Mouse (Mus musculus) forebrain, embryonic 13.5 days (tissue): ENCODE data around the gene Tenm3. TPM values are rescaled to one million over a fixed set of nuclear protein-coding genes. Genes with fewer than 3 reads are reported as not detected.
"Not testable (repeated sequence)": the region's sequence is repeated elsewhere in the genome, so short reads cannot be mapped to it uniquely, and the experiment has no call there.

Source experiments
- ATAC-seq: fragments of 200-750 bp; cut with Nextera tagmentation; 2 replicates; pipeline ENCODE4 v1.8.0; 2017
- H3K27ac ChIP-seq: fragments of 300-500 bp; sonication (generic); 2 replicates; pipeline ENCODE4 v1.5.1; 2015; ENCODE audit warnings: inconsistent platforms, mild to moderate bottlenecking, moderate library complexity
- H3K27me3 ChIP-seq: fragments of 300-500 bp; sonication (generic); 2 replicates; pipeline ENCODE4 v1.6.1; 2015; ENCODE audit warnings: mild to moderate bottlenecking, inconsistent platforms
- H3K36me3 ChIP-seq: fragments of 300-500 bp; sonication (generic); 2 replicates; pipeline ENCODE4 v1.6.1; 2015; ENCODE audit warnings: mild to moderate bottlenecking, inconsistent platforms; ENCODE audit not compliant: poor library complexity, severe bottlenecking
- H3K4me1 ChIP-seq: fragments of 300-500 bp; sonication (generic); 2 replicates; pipeline ENCODE4 v1.6.1; 2015; ENCODE audit warnings: inconsistent platforms
- H3K4me2 ChIP-seq: fragments of 300-500 bp; sonication (generic); 2 replicates; pipeline ENCODE4 v1.6.1; 2015; ENCODE audit warnings: inconsistent platforms, mild to moderate bottlenecking, moderate library complexity
- H3K4me3 ChIP-seq: fragments of 300-500 bp; sonication (generic); 2 replicates; pipeline ENCODE4 v1.5.1; 2015; ENCODE audit warnings: mild to moderate bottlenecking, inconsistent platforms
- H3K9ac ChIP-seq: fragments of 300-500 bp; sonication (generic); 2 replicates; pipeline ENCODE4 v1.6.1; 2015; ENCODE audit warnings: mild to moderate bottlenecking, inconsistent platforms
- H3K9me3 ChIP-seq: fragments of 300-500 bp; sonication (generic); replicated peaks from 2 replicates; pipeline ENCODE4 v1.6.1; 2016; ENCODE audit warnings: inconsistent platforms
- WGBS: fragments of 180-500 bp; shearing (Covaris S2); methylation state at CpG from one replicate; pipeline ENCODE4 v1.1.7; 2015; 5-methylcytosine and 5-hydroxymethylcytosine counted together
- polyA plus RNA-seq: library from polyadenylated mRNA; unstranded; fragments of >200 nt; fragmentation: Nextera tagmentation; extraction: Ambion mirVana; gene quantifications from 2 replicates; pipeline ENCODE4 v1.2.1, GENCODE M21; 2015

The Tenm3 gene
- polyA plus RNA-seq, 1 experiment from 2014 or later = 20.6 TPM

- ATAC-seq = no peak
- H3K36me3 ChIP-seq = no peaks in the 10 kb centered on the region
- no peak overlapping the region for H3K4me3 ChIP-seq
- 64% methylated on average over 9 of the region's 9 CpGs for WGBS
- no peaks in the 10 kb centered on the region for H3K27me3 ChIP-seq
- 0 out of 2 replicates have a peak, but pooled peaks cover 5% of the 10 kb centered on the region for H3K4me1 ChIP-seq
- H3K27ac ChIP-seq = no peak overlapping the region
- no peak overlapping the region for H3K4me2 ChIP-seq
- H3K9me3 ChIP-seq = no peaks in the 10 kb centered on the region
- H3K9ac ChIP-seq = no peak overlapping the region
These were observed 640.1 kb downstream of the Tenm3 start for GRCm38 (mm10) chr8:48203611-48204010.

GRCm38 (mm10) chr8:48203161-48203560 lies 640.6 kb downstream of the Tenm3 start:
- no peak for ATAC-seq
- no peaks in the 10 kb centered on the region for H3K36me3 ChIP-seq
- 53% methylated on average over 6 of the region's 6 CpGs for WGBS

GRCm38 (mm10) chr8:48202632-48203031 lies 641.1 kb downstream of the Tenm3 start:
- WGBS = 46% methylated on average over 3 of the region's 3 CpGs
- Histone ChIP-seq H3K4me2 (no peak overlapping the region), H3K4me1 (0 out of 2 replicates have a peak, but pooled peaks cover 5% of the 10 kb centered on the region), H3K9me3 (peaks cover 6% of the 10 kb centered on the region), H3K4me3 (no peak overlapping the region), H3K27ac (no peak overlapping the region), H3K27me3 (no peaks in the 10 kb centered on the region), H3K9ac (no peak overlapping the region), H3K36me3 (no peaks in the 10 kb centered on the region)
- ATAC-seq = no peak

More at GRCm38 (mm10) chr8:48203161-48203560, 640.6 kb downstream of the Tenm3 start:
- Histone ChIP-seq H3K4me3 (no peak overlapping the region), H3K27ac (no peak overlapping the region), H3K9me3 (peaks cover 3% of the 10 kb centered on the region), H3K4me2 (no peak overlapping the region), H3K9ac (no peak overlapping the region), H3K27me3 (no peaks in the 10 kb centered on the region), H3K4me1 (0 out of 2 replicates have a peak, but pooled peaks cover 5% of the 10 kb centered on the region)

DNA sequence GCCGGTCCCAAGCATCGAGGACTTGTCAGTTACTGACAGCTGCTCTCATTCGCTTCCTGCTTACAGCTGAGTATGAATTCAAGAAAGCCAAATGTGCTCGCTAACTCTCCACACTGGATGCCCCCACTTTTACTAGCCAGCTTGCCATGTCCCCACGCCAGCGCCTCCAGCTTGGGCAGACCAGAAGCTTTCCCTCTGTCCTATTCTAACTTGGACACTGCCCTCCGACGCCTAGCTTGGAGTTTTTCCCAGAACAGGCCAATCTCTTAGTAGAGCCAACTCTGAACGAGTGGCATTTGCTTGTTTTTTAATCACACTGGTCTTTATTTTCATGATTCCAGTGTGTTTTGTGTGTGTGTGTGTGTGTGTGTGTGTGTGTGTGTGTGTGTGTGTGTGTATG lies 644.6 kb downstream of the Tenm3 start:
- H3K36me3 ChIP-seq = no peaks in the 10 kb centered on the region
- H3K27ac ChIP-seq = no peak overlapping the region
- no peak overlapping the region for H3K4me2 ChIP-seq
- WGBS = 95% methylated on average over 9 of the region's 9 CpGs
- 0 out of 2 replicates have a peak, but pooled peaks cover 2% of the 10 kb centered on the region for H3K4me1 ChIP-seq
- H3K4me3 ChIP-seq = no peak overlapping the region
- H3K27me3 ChIP-seq = no peaks in the 10 kb centered on the region
- ATAC-seq = no peak
- H3K9ac ChIP-seq = no peak overlapping the region
- H3K9me3 ChIP-seq = peaks cover 6% of the 10 kb centered on the region

- 98% methylated on average over 9 of the region's 9 CpGs for WGBS
- Histone ChIP-seq H3K27ac (no peak overlapping the region), H3K27me3 (no peaks in the 10 kb centered on the region), H3K4me3 (no peak overlapping the region), H3K36me3 (no peaks in the 10 kb centered on the region), H3K4me2 (no peak overlapping the region), H3K4me1 (no peaks in the 10 kb centered on the region), H3K9ac (no peak overlapping the region), H3K9me3 (peaks cover 6% of the 10 kb centered on the region)
- no peak for ATAC-seq
These were observed 647.8 kb downstream of the Tenm3 start for GRCm38 (mm10) chr8:48195971-48196370.

GRCm38 (mm10) chr8:48188586-48188985 lies 655.2 kb downstream of the Tenm3 start:
- H3K36me3 ChIP-seq = no peaks in the 10 kb centered on the region
- no peak for ATAC-seq
- H3K4me3 ChIP-seq = no peak overlapping the region
- H3K9ac ChIP-seq = no peak overlapping the region
- no peaks in the 10 kb centered on the region for H3K4me1 ChIP-seq
- WGBS = 95% methylated on average over 12 of the region's 12 CpGs
- H3K4me2 ChIP-seq = no peak overlapping the region
- H3K9me3 ChIP-seq = 0 out of 2 replicates have a peak, but pooled peaks cover 5% of the 10 kb centered on the region
- no peak overlapping the region for H3K27ac ChIP-seq
- no peaks in the 10 kb centered on the region for H3K27me3 ChIP-seq

GRCm38 (mm10) chr8:48183758-48184157 lies 660.0 kb downstream of the Tenm3 start:
- H3K27me3 ChIP-seq = no peaks in the 10 kb centered on the region
- no peak overlapping the region for H3K4me3 ChIP-seq
- ATAC-seq = no peak
- peaks cover 8% of the 10 kb centered on the region for H3K4me1 ChIP-seq
- H3K9me3 ChIP-seq = peaks cover 16% of the 10 kb centered on the region; the same call in 1 of the 2 replicates
- H3K4me2 ChIP-seq = no peak overlapping the region
- WGBS = 77% methylated on average over 7 of the region's 7 CpGs
- H3K27ac ChIP-seq = no peak overlapping the region
- H3K36me3 ChIP-seq = no peaks in the 10 kb centered on the region
- no peak overlapping the region for H3K9ac ChIP-seq

- no peak overlapping the region for H3K27ac ChIP-seq
- WGBS = 99% methylated on average over 3 of the region's 3 CpGs
- 0 out of 2 replicates have a peak, but pooled peaks have one; percentile 16 for ATAC-seq
These were observed 662.8 kb downstream of the Tenm3 start for GRCm38 (mm10) chr8:48181000-48181399.

GRCm38 (mm10) chr8:48180146-48180545 lies 663.6 kb downstream of the Tenm3 start:
- not testable (repeated sequence) for H3K36me3 ChIP-seq, H3K4me3 ChIP-seq, H3K9ac ChIP-seq, ATAC-seq, H3K4me2 ChIP-seq, H3K27me3 ChIP-seq
- H3K9me3 ChIP-seq = peaks cover 11% of the 10 kb centered on the region; the same call in 1 of the 2 replicates
- H3K27ac ChIP-seq = 0 out of 2 replicates have a peak overlapping the region, but pooled peaks have one; percentile 72
- WGBS = 96% methylated on average over 9 of the region's 9 CpGs
- peaks cover 19% of the 10 kb centered on the region for H3K4me1 ChIP-seq

More at GRCm38 (mm10) chr8:48181000-48181399, 662.8 kb downstream of the Tenm3 start:
- Histone ChIP-seq H3K27me3 (no peaks in the 10 kb centered on the region), H3K4me3 (no peak overlapping the region), H3K9me3 (peaks cover 11% of the 10 kb centered on the region; the same call in 1 of the 2 replicates), H3K4me1 (peaks cover 19% of the 10 kb centered on the region), H3K36me3 (no peaks in the 10 kb centered on the region), H3K9ac (no peak overlapping the region), H3K4me2 (no peak overlapping the region)

GRCm38 (mm10) chr8:48178993-48179392 lies 664.8 kb downstream of the Tenm3 start:
- Histone ChIP-seq H3K9ac (no peak overlapping the region), H3K4me2 (no peak overlapping the region), H3K27me3 (no peaks in the 10 kb centered on the region), H3K36me3 (no peaks in the 10 kb centered on the region), H3K27ac (peak overlapping the region; percentile 67), H3K4me1 (peaks cover 19% of the 10 kb centered on the region), H3K4me3 (no peak overlapping the region), H3K9me3 (peaks cover 11% of the 10 kb centered on the region; the same call in 1 of the 2 replicates)
- peak; percentile 78 for ATAC-seq
- 1% methylated on average over 4 of the region's 4 CpGs for WGBS

- Histone ChIP-seq H3K9ac (no peak overlapping the region), H3K4me3 (no peak overlapping the region), H3K9me3 (peaks cover 11% of the 10 kb centered on the region; the same call in 1 of the 2 replicates), H3K4me1 (peaks cover 19% of the 10 kb centered on the region), H3K27ac (0 out of 2 replicates have a peak overlapping the region, but pooled peaks have one; percentile 67), H3K36me3 (no peaks in the 10 kb centered on the region), H3K27me3 (no peaks in the 10 kb centered on the region), H3K4me2 (no peak overlapping the region)
- 83% methylated on average over 1 of the region's 1 CpGs for WGBS
- ATAC-seq = no peak
These were observed 665.9 kb downstream of the Tenm3 start for GRCm38 (mm10) chr8:48177876-48178275.
